Mouse (Mus musculus) kidney, adult 2 months (tissue): ENCODE data around the gene Kank1. TPM values are rescaled to one million over a fixed set of nuclear protein-coding genes. Genes with fewer than 3 reads are reported as not detected.

Experiments
- DNase-seq: peaks from one replicate; pipeline ENCODE4 v3.0.0; 2021
- H3K27ac ChIP-seq: fragments of 200-500 bp; 2 replicates; pipeline ENCODE4 v1.5.1; 2012; ENCODE audit warnings: low read depth, low read length, control low read depth, inconsistent platforms; ENCODE audit not compliant: insufficient read depth
- H3K27me3 ChIP-seq: fragments of 200-500 bp; replicated peaks from 2 replicates; pipeline ENCODE4 v1.6.1; 2012; ENCODE audit warnings: mild to moderate bottlenecking, moderate library complexity, low read length, inconsistent platforms; ENCODE audit not compliant: control insufficient read depth, insufficient read depth
- H3K36me3 ChIP-seq: fragments of 200-500 bp; 2 replicates; pipeline ENCODE4 v1.6.1; 2012; ENCODE audit warnings: mild to moderate bottlenecking, moderate library complexity, low read length, inconsistent platforms; ENCODE audit not compliant: control insufficient read depth, insufficient read depth
- H3K4me1 ChIP-seq: fragments of 200-500 bp; 2 replicates; pipeline ENCODE4 v1.6.1; 2011; ENCODE audit warnings: low read length; ENCODE audit not compliant: control insufficient read depth, insufficient read depth
- H3K4me3 ChIP-seq: fragments of 200-500 bp; 2 replicates; pipeline ENCODE4 v1.5.1; 2011; ENCODE audit warnings: mild to moderate bottlenecking, low read depth, low read length, control low read depth; ENCODE audit not compliant: insufficient read depth
- CTCF ChIP-seq: fragments of 200-500 bp; conservative IDR thresholded peaks from 2 replicates; pipeline ENCODE4 v1.5.1; 2011; ENCODE audit warnings: low read depth, mild to moderate bottlenecking, control low read depth, low read length, moderate library complexity, mixed read lengths; ENCODE audit not compliant: insufficient read depth, insufficient read length
- POLR2A ChIP-seq: fragments of 200-500 bp; IDR thresholded peaks from one replicate; pipeline ENCODE4 v1.6.1; 2011; ENCODE audit warnings: low read depth, low read length, control low read depth
- WGBS: fragments of 180-500 bp; shearing (Covaris S2); methylation state at CpG from one replicate; pipeline ENCODE4 v1.1.7; 2018; 5-methylcytosine and 5-hydroxymethylcytosine counted together
- polyA plus RNA-seq: library from polyadenylated mRNA; depleted of rRNA; stranded (reverse); fragments of >200 nt; gene quantifications from 2 replicates; pipeline ENCODE4 v1.2.3, GENCODE M21; 2012

The Kank1 gene
- polyA plus RNA-seq, 1 experiment = 56.0 TPM

DNA sequence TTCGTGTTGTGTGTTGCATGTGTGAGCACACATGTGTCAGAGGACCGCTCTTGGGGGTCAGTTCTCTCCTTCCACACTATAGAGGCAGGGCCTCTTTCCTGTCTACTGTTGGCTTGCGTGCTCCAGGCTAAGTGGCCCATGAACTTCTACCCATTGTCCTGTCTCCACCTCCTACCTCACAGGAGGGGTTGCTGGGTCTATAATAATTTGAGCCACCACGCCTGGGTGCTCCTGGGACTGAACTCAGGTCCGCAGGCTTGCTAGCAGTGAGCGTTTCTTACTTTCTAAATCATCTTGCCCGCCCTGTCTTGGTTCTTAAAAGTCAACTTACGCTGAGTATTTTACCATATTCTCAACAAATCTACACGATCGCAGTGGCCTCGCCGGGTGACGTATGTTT is 140.1 kb downstream of the Kank1 start:
- Histone ChIP-seq H3K36me3 (no peaks in the 10 kb centered on the region; the same call in 1 of the 2 replicates), H3K27ac (peak overlapping the region; percentile 32; the same call in 1 of the 2 replicates), H3K4me3 (no peak overlapping the region), H3K4me1 (peaks cover 11% of the 10 kb centered on the region), H3K27me3 (no peaks in the 10 kb centered on the region)
- TF ChIP-seq POLR2A = no peak
- no peak for TF ChIP-seq CTCF
- 79% methylated on average over 13 of the region's 13 CpGs for WGBS
- peak; percentile 57 for DNase-seq

DNA sequence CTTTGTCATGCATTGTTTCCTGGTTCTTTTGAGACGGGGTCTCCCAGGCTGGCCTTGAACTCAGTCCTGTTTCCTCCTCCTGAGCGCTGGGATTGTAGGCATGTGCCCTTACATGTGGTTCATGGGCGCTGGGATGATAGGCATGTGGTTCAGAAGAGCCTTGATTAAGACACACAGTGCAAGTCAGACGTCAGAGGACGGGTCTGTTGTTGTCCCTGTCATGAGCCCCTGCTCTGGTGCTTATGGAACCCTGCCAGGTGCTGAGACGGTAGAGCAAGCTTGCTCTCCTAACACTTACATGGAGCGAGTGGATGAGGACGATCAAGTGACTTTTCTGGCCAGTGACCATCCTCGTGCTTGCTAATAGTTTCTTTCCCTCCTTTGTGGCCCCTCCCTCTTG is 143.9 kb downstream of the Kank1 start:
- H3K36me3 ChIP-seq = no peaks in the 10 kb centered on the region; the same call in 1 of the 2 replicates
- H3K4me1 ChIP-seq = 0 out of 2 replicates have a peak, but pooled peaks cover 2% of the 10 kb centered on the region
- TF ChIP-seq POLR2A (no peak), CTCF (no peak)
- DNase-seq = no peak
- WGBS = 85% methylated on average over 9 of the region's 9 CpGs
- no peak overlapping the region for H3K27ac ChIP-seq
- no peak overlapping the region for H3K4me3 ChIP-seq
- H3K27me3 ChIP-seq = no peaks in the 10 kb centered on the region

- no peaks in the 10 kb centered on the region; the same call in 1 of the 2 replicates for H3K36me3 ChIP-seq
- H3K4me3 ChIP-seq = no peak overlapping the region
- H3K4me1 ChIP-seq = no peaks in the 10 kb centered on the region
- DNase-seq = no peak
- WGBS = 36% methylated on average over 7 of the region's 7 CpGs
- H3K27me3 ChIP-seq = no peaks in the 10 kb centered on the region
- H3K27ac ChIP-seq = no peak overlapping the region
- TF ChIP-seq CTCF (no peak), POLR2A (no peak)
These were observed 145.2 kb downstream of the Kank1 start for GRCm38 (mm10) chr19:25381972-25382371.

GRCm38 (mm10) chr19:25382494-25382893 is 145.7 kb downstream of the Kank1 start:
- Histone ChIP-seq H3K27me3 (no peaks in the 10 kb centered on the region), H3K27ac (no peak overlapping the region), H3K4me3 (no peak overlapping the region), H3K36me3 (no peaks in the 10 kb centered on the region; the same call in 1 of the 2 replicates), H3K4me1 (no peaks in the 10 kb centered on the region)
- TF ChIP-seq POLR2A = no peak
- DNase-seq = no peak
- 94% methylated on average over 6 of the region's 6 CpGs for WGBS

GRCm38 (mm10) chr19:25383386-25384146 is 146.8 kb downstream of the Kank1 start:
- no peak for TF ChIP-seq POLR2A
- TF ChIP-seq CTCF = no peak
- Histone ChIP-seq H3K27ac (no peak overlapping the region), H3K27me3 (no peaks in the 10 kb centered on the region), H3K4me3 (no peak overlapping the region), H3K36me3 (no peaks in the 10 kb centered on the region; the same call in 1 of the 2 replicates), H3K4me1 (no peaks in the 10 kb centered on the region)
- WGBS = 38% methylated on average over 12 of the region's 12 CpGs
- DNase-seq = peak; percentile 35

DNA sequence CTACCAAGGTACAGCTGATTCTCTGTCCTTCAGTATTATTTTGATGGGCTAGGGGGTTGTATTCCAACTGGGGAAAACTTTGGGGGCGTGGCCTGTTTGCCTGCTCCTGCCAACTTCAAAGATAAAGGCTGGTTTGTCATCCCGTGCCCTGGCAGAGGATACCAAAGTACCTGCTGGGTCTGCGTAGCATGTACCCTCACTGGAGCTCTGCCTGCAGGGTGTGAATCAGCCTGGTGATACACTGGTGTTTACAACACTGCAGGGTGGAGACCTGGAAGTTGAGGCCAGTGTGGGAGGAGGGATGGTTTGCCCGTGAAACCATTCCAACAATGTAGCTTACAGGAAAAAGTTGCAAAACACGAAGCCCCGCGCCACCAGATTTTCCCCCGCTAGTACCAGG is 149.2 kb downstream of the Kank1 start:
- no peak for DNase-seq

GRCm38 (mm10) chr19:25386679-25387470 is 150.1 kb downstream of the Kank1 start:
- Histone ChIP-seq H3K4me1 (no peaks in the 10 kb centered on the region), H3K4me3 (no peak overlapping the region), H3K36me3 (no peaks in the 10 kb centered on the region), H3K27me3 (no peaks in the 10 kb centered on the region), H3K27ac (no peak overlapping the region)
- 71% methylated on average over 16 of the region's 16 CpGs for whole genome bisulfite sequencing
- TF ChIP-seq POLR2A (no peak), CTCF (no peak)
- DNase-seq = no peak

More for the DNA sequence above, 149.2 kb downstream of the Kank1 start:
- WGBS = 71% methylated on average over 8 of the region's 8 CpGs
- no peak overlapping the region for H3K4me3 ChIP-seq
- no peak for TF ChIP-seq POLR2A
- TF ChIP-seq CTCF = no peak
- no peak overlapping the region for H3K27ac ChIP-seq
- no peaks in the 10 kb centered on the region for H3K4me1 ChIP-seq
- H3K27me3 ChIP-seq = no peaks in the 10 kb centered on the region
- no peaks in the 10 kb centered on the region for H3K36me3 ChIP-seq
